ENCODE assay signal across 9 mouse cellular contexts in genomic region chr3:154652581-154653420, GRCm38 (mm10). TPM values are rescaled to one million over a fixed set of nuclear protein-coding genes. Genes with fewer than 3 reads are reported as not detected.
A peak's percentile ranks its signal among the peaks of the same experiment; 100 is the strongest.
DNase-seq lines count a peak whose midpoint lies in the region; ATAC-seq and TF ChIP-seq lines count a peak whose summit lies in the region.
"Had no signal": no experiment of that assay in that cellular context is flagged by ENCODE, and none has a peak within 500 bp of the region (broad histone marks: within the 10 kb centered on the region; RNA-seq: fewer than 3 reads in every experiment).

No protein-coding gene starts in this region.

- H3K27ac ChIP-seq in heart, postnatal 0 days (ENCODE audit: low read depth): no peak overlapping the region
- no peak overlapping the region for H3K27ac ChIP-seq in liver, postnatal 0 days (ENCODE audit: low read depth)
- no peak overlapping the region for H3K27ac ChIP-seq in neural tube, embryonic 15.5 days (replicated peaks)
- H3K27ac ChIP-seq: embryonic facial prominence, embryonic 15.5 days had no signal

- H3K4me3 ChIP-seq in heart, postnatal 0 days (ENCODE audit: low read depth, low read length): no peak overlapping the region
- no peak overlapping the region for H3K4me3 ChIP-seq in liver, postnatal 0 days (ENCODE audit: low read depth, low read length)
- no peak overlapping the region for H3K4me3 ChIP-seq in neural tube, embryonic 15.5 days (replicated peaks)
- H3K4me3 ChIP-seq: embryonic facial prominence, embryonic 15.5 days had no signal

- H3K4me2 ChIP-seq in heart, postnatal 0 days (ENCODE audit: low read depth, low read length): no peak overlapping the region
- no peak overlapping the region for H3K4me2 ChIP-seq in liver, postnatal 0 days (ENCODE audit: low read depth, low read length)
- peak overlapping the region; percentile 38 for H3K4me2 ChIP-seq in neural tube, embryonic 15.5 days
- H3K4me2 ChIP-seq: embryonic facial prominence, embryonic 15.5 days had no signal

- DNase-seq in 3134 (ENCODE audit: extremely low read depth, insufficient read length, low spot score) (peak; percentile 56), R1 (ENCODE audit: low read depth, low spot score) (peak; percentile 50)
- peak; percentile 49 for DNase-seq in heart, postnatal 0 days (ENCODE audit: low spot score)
- DNase-seq in kidney, postnatal 4 days: peak; percentile 82
- DNase-seq in liver, postnatal 0 days: peak; percentile 52
- no peak for DNase-seq in T-cell, adult 2 months (ENCODE audit: low spot score)

- H3K36me3 ChIP-seq in heart, postnatal 0 days (replicated peaks; ENCODE audit: control insufficient read depth, insufficient read depth, low read length): no peaks in the 10 kb centered on the region
- H3K36me3 ChIP-seq in liver, postnatal 0 days (replicated peaks; ENCODE audit: insufficient read depth, low read length): no peaks in the 10 kb centered on the region
- no peaks in the 10 kb centered on the region for H3K36me3 ChIP-seq in neural tube, embryonic 15.5 days
- H3K36me3 ChIP-seq: embryonic facial prominence, embryonic 15.5 days had no signal

- WGBS in heart, postnatal 0 days: 41% methylated on average over 24 of the region's 24 CpGs
- WGBS in liver, postnatal 0 days (ENCODE audit: insufficient replicate concordance): 45% methylated on average over 24 of the region's 24 CpGs
- 44% methylated on average over 24 of the region's 24 CpGs for WGBS in neural tube, embryonic 15.5 days

- no peak for TF ChIP-seq EP300 in heart, postnatal 0 days (IDR thresholded peaks at IDR 0.05; ENCODE audit: low read depth)
- no peak for TF ChIP-seq EP300 in liver, postnatal 0 days (IDR thresholded peaks at IDR 0.05; ENCODE audit: low read depth)

- peaks cover 6% of the 10 kb centered on the region; the same call in 1 of the 2 replicates for H3K4me1 ChIP-seq in heart, postnatal 0 days (ENCODE audit: control insufficient read depth, insufficient read depth)
- no peaks in the 10 kb centered on the region for H3K4me1 ChIP-seq in liver, postnatal 0 days (ENCODE audit: insufficient read depth)
- H3K4me1 ChIP-seq in neural tube, embryonic 15.5 days: peaks cover 8% of the 10 kb centered on the region
- H3K4me1 ChIP-seq: embryonic facial prominence, embryonic 15.5 days had no signal

- H3K9me3 ChIP-seq in heart, postnatal 0 days (replicated peaks; ENCODE audit: control insufficient read depth, low read length): no peaks in the 10 kb centered on the region
- H3K9me3 ChIP-seq in liver, postnatal 0 days (ENCODE audit: low read length): no peaks in the 10 kb centered on the region
- H3K9me3 ChIP-seq in neural tube, embryonic 15.5 days (replicated peaks): no peaks in the 10 kb centered on the region
- H3K9me3 ChIP-seq: embryonic facial prominence, embryonic 15.5 days had no signal

- H3K9ac ChIP-seq in heart, postnatal 0 days (replicated peaks; ENCODE audit: low read depth, low read length): no peak overlapping the region
- no peak overlapping the region for H3K9ac ChIP-seq in liver, postnatal 0 days (replicated peaks)
- H3K9ac ChIP-seq in neural tube, embryonic 15.5 days (replicated peaks): no peak overlapping the region
- H3K9ac ChIP-seq: embryonic facial prominence, embryonic 15.5 days had no signal

- peak; percentile 73 for ATAC-seq in common myeloid progenitor, adult 5-6 weeks (replicated peaks; ENCODE audit: low read depth, poor library complexity, severe bottlenecking)
- no peak for ATAC-seq in heart, postnatal 0 days (ENCODE audit: insufficient read depth, low read depth)
- no peak; the same call in 1 of the 2 replicates for ATAC-seq in liver, postnatal 0 days
- peak; percentile 84 for ATAC-seq in neural tube, embryonic 15.5 days (ENCODE audit: low FRiP score)

- TF ChIP-seq CTCF in heart, postnatal 0 days (IDR thresholded peaks at IDR 0.05; ENCODE audit: low read depth): peak; percentile 83
- TF ChIP-seq CTCF in liver, postnatal 0 days (IDR thresholded peaks at IDR 0.05; ENCODE audit: low read depth): peak; percentile 69

- peaks cover 11% of the 10 kb centered on the region; the same call in 1 of the 2 replicates for H3K27me3 ChIP-seq in heart, postnatal 0 days (ENCODE audit: control insufficient read depth, insufficient read depth, low read length)
- no peaks in the 10 kb centered on the region for H3K27me3 ChIP-seq in liver, postnatal 0 days (ENCODE audit: insufficient read depth, low read length)
- H3K27me3 ChIP-seq in neural tube, embryonic 15.5 days (replicated peaks): peaks cover 10% of the 10 kb centered on the region; the same call in 1 of the 2 replicates

RNA-seq across cellular contexts. Expression of gene Erich3, which starts 10.9 kb away (rescaled TPM):
- total RNA-seq in common myeloid progenitor, adult 5-6 weeks (2017): not detected in 2 replicates
- total RNA-seq in heart, postnatal 0 days (2014; rRNA removed; ENCODE audit: low replicate concordance): not detected in 2 replicates
- 0.05 and 0.08 TPM in 2 replicates for polyA plus RNA-seq in heart, postnatal 0 days (2015; fragmentation: Nextera tagmentation; extraction: Ambion mirVana)
- polyA plus RNA-seq in liver, postnatal 0 days (2015; fragmentation: Nextera tagmentation; extraction: Ambion mirVana): not detected in 2 replicates
- polyA plus RNA-seq in neural tube, embryonic 15.5 days (2015; fragmentation: Nextera tagmentation; extraction: Ambion mirVana): 1.9 and 2.6 TPM in 2 replicates

RNA-seq across cellular contexts. Expression of gene Tyw3, which starts 55.9 kb away (rescaled TPM):
- total RNA-seq in common myeloid progenitor, adult 5-6 weeks (2017): 4.1 and 4.6 TPM in 2 replicates
- total RNA-seq in heart, postnatal 0 days (2014; rRNA removed; ENCODE audit: low replicate concordance): 8.5 and 11.7 TPM in 2 replicates
- polyA plus RNA-seq in heart, postnatal 0 days (2015; fragmentation: Nextera tagmentation; extraction: Ambion mirVana): 6.1 and 6.6 TPM in 2 replicates
- 2.5 and 2.9 TPM in 2 replicates for polyA plus RNA-seq in liver, postnatal 0 days (2015; fragmentation: Nextera tagmentation; extraction: Ambion mirVana)
- polyA plus RNA-seq in neural tube, embryonic 15.5 days (2015; fragmentation: Nextera tagmentation; extraction: Ambion mirVana): 12.7 and 13.9 TPM in 2 replicates

RNA-seq across cellular contexts. Expression of gene Cryz, which starts 56.3 kb away (rescaled TPM):
- total RNA-seq in common myeloid progenitor, adult 5-6 weeks (2017): 4.3 and 5.1 TPM in 2 replicates
- total RNA-seq in heart, postnatal 0 days (2014; rRNA removed; ENCODE audit: low replicate concordance): 15.4 and 46.2 TPM in 2 replicates
- polyA plus RNA-seq in heart, postnatal 0 days (2015; fragmentation: Nextera tagmentation; extraction: Ambion mirVana): 9.0 and 10.3 TPM in 2 replicates
- polyA plus RNA-seq in liver, postnatal 0 days (2015; fragmentation: Nextera tagmentation; extraction: Ambion mirVana): 27.5 and 27.9 TPM in 2 replicates
- polyA plus RNA-seq in neural tube, embryonic 15.5 days (2015; fragmentation: Nextera tagmentation; extraction: Ambion mirVana): 7.7 and 10.2 TPM in 2 replicates

Comparison
In these comparisons a context has a peak if more than half of its experiments do, and no peak if none do; other contexts are left out.
1. ATAC-seq: peak in common myeloid progenitor, adult 5-6 weeks (single experiment) and neural tube, embryonic 15.5 days (single experiment); none in heart, postnatal 0 days (single experiment) and liver, postnatal 0 days (single experiment).